Mouse (Mus musculus): Measurements from ENCODE around the gene Klhl18. TPM values are rescaled to one million over a fixed set of nuclear protein-coding genes. Genes with fewer than 3 reads are reported as not detected.

Gene Klhl18
- polyA plus RNA-seq, 1 experiment = 22.5 TPM

- DNase-seq (ENCODE audit: low read depth in 1 of 2, low spot score in 2 of 2) = no peak
- 93% methylated on average over 2 of the region's 2 CpGs for WGBS
- H3K4me3 ChIP-seq (ENCODE audit: extremely low read depth, insufficient read depth, insufficient read length) = no peak overlapping the region
- TF ChIP-seq CTCF (IDR thresholded peaks at IDR 0.05; ENCODE audit: extremely low read depth, insufficient read depth, insufficient read length, insufficient replicate concordance) (no peak), POLR2A (IDR thresholded peaks at IDR 0.05; ENCODE audit: low read depth, low read length) (no peak)
- H3K36me3 ChIP-seq (ENCODE audit: control insufficient read depth, insufficient read depth, low read length) = peaks cover 42% of the 10 kb centered on the region
- no peaks in the 10 kb centered on the region for H3K4me1 ChIP-seq (ENCODE audit: control insufficient read depth, insufficient read depth, insufficient read length)
- no peak overlapping the region for H3K27ac ChIP-seq (ENCODE audit: insufficient read depth, low read length)
- no peaks in the 10 kb centered on the region for H3K27me3 ChIP-seq (ENCODE audit: control insufficient read depth, insufficient read depth, low read length)
Measured at GRCm38 (mm10) chr9:110433045-110433444, 43.4 kb downstream of the Klhl18 start.

DNA sequence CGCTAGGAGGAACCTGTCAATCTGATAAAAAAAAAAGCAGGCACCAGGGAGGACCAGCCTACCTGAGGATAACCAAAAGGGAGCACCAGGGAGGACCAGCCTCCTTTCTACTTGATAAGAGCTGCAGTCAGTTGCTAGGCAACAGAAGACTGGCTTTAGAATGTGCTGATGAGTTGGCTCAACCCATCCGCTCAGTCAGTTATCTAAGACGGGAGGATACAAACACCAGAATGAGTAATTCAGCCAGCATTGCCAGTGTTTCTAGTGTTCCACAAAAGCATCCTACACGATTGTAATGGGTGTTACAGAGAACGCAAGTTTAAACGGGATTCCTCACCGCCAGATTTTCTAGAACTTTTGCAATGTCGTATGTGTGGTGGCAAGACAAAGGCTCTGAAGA is 45.3 kb downstream of the Klhl18 start:
- Histone ChIP-seq H3K27ac (ENCODE audit: insufficient read depth, low read length) (no peak overlapping the region), H3K4me3 (ENCODE audit: extremely low read depth, insufficient read depth, insufficient read length) (no peak overlapping the region), H3K4me1 (ENCODE audit: control insufficient read depth, insufficient read depth, insufficient read length) (no peaks in the 10 kb centered on the region), H3K27me3 (ENCODE audit: control insufficient read depth, insufficient read depth, low read length) (no peaks in the 10 kb centered on the region), H3K36me3 (ENCODE audit: control insufficient read depth, insufficient read depth, low read length) (peaks cover 40% of the 10 kb centered on the region)
- TF ChIP-seq CTCF (IDR thresholded peaks at IDR 0.05; ENCODE audit: extremely low read depth, insufficient read depth, insufficient read length, insufficient replicate concordance) (no peak), POLR2A (IDR thresholded peaks at IDR 0.05; ENCODE audit: low read depth, low read length) (no peak)
- 90% methylated on average over 8 of the region's 8 CpGs for WGBS
- no peak for DNase-seq (ENCODE audit: low read depth in 1 of 2, low spot score in 2 of 2)

DNA sequence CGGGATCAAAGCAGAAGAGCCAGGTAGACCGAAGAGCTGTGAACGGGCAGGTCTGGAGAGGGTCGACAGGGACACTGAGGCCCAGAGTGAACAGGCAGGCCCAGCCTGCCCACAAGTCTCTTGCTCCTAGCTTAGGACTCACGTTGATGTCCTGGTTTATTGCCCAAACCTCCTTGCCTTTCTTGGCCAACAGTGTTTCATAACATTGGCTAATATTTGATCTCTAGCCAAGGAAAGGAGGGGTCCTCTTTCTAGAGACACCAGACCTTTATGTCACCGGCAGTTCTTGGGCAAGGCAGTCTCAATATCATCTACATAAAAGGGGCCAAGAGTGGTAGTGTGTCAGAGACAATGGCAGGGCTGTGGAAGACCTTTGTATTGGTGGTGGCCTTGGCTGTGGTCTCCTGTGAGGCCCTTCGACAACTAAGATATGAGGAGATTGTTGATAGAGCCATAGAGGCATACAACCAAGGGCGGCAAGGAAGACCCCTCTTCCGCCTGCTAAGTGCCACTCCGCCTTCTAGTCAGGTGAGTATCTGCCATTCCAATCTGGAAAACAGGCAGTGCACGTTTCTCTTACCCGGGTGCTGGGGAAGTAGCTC is 56.9 kb downstream of the Klhl18 start, which contains the start of gene Ngp:
Gene Ngp (plus strand): TSS at position 237 of the 602 bp plus-strand sequence.
- Histone ChIP-seq H3K27me3 (ENCODE audit: control insufficient read depth, insufficient read depth, low read length) (no peaks in the 10 kb centered on the region), H3K4me3 (ENCODE audit: extremely low read depth, insufficient read depth, insufficient read length) (no peak within 1 kb of the TSS), H3K27ac (ENCODE audit: insufficient read depth, low read length) (no peak within 1 kb of the TSS), H3K4me1 (ENCODE audit: control insufficient read depth, insufficient read depth, insufficient read length) (no peaks in the 10 kb centered on the region), H3K36me3 (ENCODE audit: control insufficient read depth, insufficient read depth, low read length) (no peaks in the 10 kb centered on the region)
- 89% methylated on average over 12 of the region's 12 CpGs for WGBS
- no peak for TF ChIP-seq CTCF (IDR thresholded peaks at IDR 0.05; ENCODE audit: extremely low read depth, insufficient read depth, insufficient read length, insufficient replicate concordance)
- no peak for TF ChIP-seq POLR2A (IDR thresholded peaks at IDR 0.05; ENCODE audit: low read depth, low read length)
- DNase-seq (ENCODE audit: low read depth in 1 of 2, low spot score in 2 of 2) = no peak

GRCm38 (mm10) chr9:110413785-110414184 is 62.7 kb downstream of the Klhl18 start:
- no peak overlapping the region for H3K4me3 ChIP-seq (ENCODE audit: extremely low read depth, insufficient read depth, insufficient read length)
- WGBS = 59% methylated on average over 9 of the region's 9 CpGs
- TF ChIP-seq POLR2A (IDR thresholded peaks at IDR 0.05; ENCODE audit: low read depth, low read length) = no peak
- peak; percentile 19; the same call in 1 of the 2 replicates for TF ChIP-seq CTCF (IDR thresholded peaks at IDR 0.05; ENCODE audit: extremely low read depth, insufficient read depth, insufficient read length, insufficient replicate concordance)

DNA sequence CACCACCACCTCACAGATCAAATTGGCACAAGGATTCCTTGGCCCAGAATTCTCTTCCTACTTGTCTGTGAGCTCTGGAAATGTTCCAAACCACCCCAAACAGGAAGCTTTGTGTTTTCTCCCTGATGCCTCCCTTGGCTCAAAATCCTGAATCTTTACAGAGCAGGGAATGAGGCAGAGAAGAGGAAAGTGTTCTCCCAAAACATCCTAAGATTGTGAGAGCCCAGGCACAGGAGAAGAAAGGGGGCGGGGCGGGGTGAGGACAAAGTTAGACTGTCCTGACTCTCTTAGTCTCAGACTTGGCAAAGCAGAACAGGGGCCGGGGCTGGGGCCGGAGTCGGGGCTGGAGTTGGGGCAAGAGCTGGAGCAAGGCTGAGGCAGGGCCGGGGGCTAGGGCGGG is 63.6 kb downstream of the Klhl18 start:
- TF ChIP-seq CTCF (IDR thresholded peaks at IDR 0.05; ENCODE audit: extremely low read depth, insufficient read depth, insufficient read length, insufficient replicate concordance) (no peak), POLR2A (IDR thresholded peaks at IDR 0.05; ENCODE audit: low read depth, low read length) (no peak)
- 91% methylated on average over 7 of the region's 7 CpGs for WGBS
- Histone ChIP-seq H3K27ac (ENCODE audit: insufficient read depth, low read length) (no peak overlapping the region), H3K36me3 (ENCODE audit: control insufficient read depth, insufficient read depth, low read length) (no peaks in the 10 kb centered on the region), H3K4me1 (ENCODE audit: control insufficient read depth, insufficient read depth, insufficient read length) (peaks cover 3% of the 10 kb centered on the region; the same call in 1 of the 2 replicates), H3K27me3 (ENCODE audit: control insufficient read depth, insufficient read depth, low read length) (no peaks in the 10 kb centered on the region), H3K4me3 (ENCODE audit: extremely low read depth, insufficient read depth, insufficient read length) (no peak overlapping the region)
- DNase-seq (ENCODE audit: low read depth in 1 of 2, low spot score in 2 of 2) = no peak

More at GRCm38 (mm10) chr9:110413785-110414184, 62.7 kb downstream of the Klhl18 start:
- no peak overlapping the region for H3K27ac ChIP-seq (ENCODE audit: insufficient read depth, low read length)
- H3K27me3 ChIP-seq (ENCODE audit: control insufficient read depth, insufficient read depth, low read length) = no peaks in the 10 kb centered on the region
- no peaks in the 10 kb centered on the region for H3K4me1 ChIP-seq (ENCODE audit: control insufficient read depth, insufficient read depth, insufficient read length)
- DNase-seq (ENCODE audit: low read depth in 1 of 2, low spot score in 2 of 2) = no peak
- no peaks in the 10 kb centered on the region for H3K36me3 ChIP-seq (ENCODE audit: control insufficient read depth, insufficient read depth, low read length)

DNA sequence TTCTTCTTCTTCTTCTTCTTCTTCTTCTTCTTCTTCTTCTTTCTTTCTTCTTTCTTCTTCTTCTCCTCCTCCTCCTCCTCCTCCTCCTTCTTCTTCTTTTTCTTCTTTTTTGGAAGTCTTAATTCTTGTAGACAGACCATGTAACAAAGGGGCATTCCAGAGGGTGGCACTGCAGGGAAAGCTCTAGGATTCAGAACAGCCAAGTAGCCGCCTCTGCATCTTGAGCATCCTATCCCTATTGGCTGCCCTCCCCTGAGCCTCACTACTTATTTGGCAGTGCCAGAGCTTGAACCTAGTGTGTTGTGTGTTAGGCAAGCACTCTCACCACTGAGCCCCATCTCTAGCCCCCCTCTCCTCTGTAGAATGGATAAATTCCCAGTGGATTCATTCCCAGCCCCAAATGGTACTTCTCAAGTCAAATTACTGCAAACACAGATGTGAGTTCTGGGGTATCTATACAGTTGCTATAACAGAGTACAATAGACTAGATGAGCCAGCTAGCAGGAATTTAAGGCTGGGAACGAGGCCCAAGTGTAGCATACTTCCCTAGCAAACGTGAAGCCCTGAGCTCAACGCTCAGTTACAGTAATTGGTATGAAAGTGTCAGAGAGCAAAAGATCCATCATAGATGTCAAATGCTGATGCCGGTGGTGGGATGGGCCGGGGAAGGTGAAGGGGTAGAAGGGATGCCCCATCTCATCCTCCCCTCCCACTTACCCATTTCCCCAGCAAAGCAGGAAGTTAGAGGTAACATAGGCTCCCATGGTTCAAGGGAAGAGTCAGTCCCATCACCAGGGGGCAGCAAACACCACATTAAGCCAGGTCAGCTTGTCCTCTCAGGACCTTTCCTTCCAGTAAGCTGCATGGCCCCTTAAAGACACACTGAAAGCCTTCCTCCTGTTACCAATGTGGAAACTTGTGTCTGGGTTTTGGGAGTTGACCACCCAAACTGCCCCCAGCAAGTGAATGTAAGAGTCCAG is 65.3 kb downstream of the Klhl18 start:
- Histone ChIP-seq H3K4me1 (ENCODE audit: control insufficient read depth, insufficient read depth, insufficient read length) (peaks cover 8% of the 10 kb centered on the region; the same call in 1 of the 2 replicates), H3K27me3 (ENCODE audit: control insufficient read depth, insufficient read depth, low read length) (no peaks in the 10 kb centered on the region), H3K36me3 (ENCODE audit: control insufficient read depth, insufficient read depth, low read length) (no peaks in the 10 kb centered on the region), H3K4me3 (ENCODE audit: extremely low read depth, insufficient read depth, insufficient read length) (no peak overlapping the region), H3K27ac (ENCODE audit: insufficient read depth, low read length) (no peak overlapping the region)
- 38% methylated on average over 6 of the region's 6 CpGs for WGBS
- peak; percentile 70 to 86 for DNase-seq (ENCODE audit: low read depth in 1 of 2, low spot score in 2 of 2)
- TF ChIP-seq POLR2A (IDR thresholded peaks at IDR 0.05; ENCODE audit: low read depth, low read length) (no peak), CTCF (IDR thresholded peaks at IDR 0.05; ENCODE audit: extremely low read depth, insufficient read depth, insufficient read length, insufficient replicate concordance) (peak; percentile 86; the same call in 1 of the 2 replicates)

Data from spleen, adult 2 months (tissue).